ENCODE assay signal across 7 mouse cellular contexts in genomic region chr7:89499516-89500307, GRCm38 (mm10). TPM values are rescaled to one million over a fixed set of nuclear protein-coding genes. Genes with fewer than 3 reads are reported as not detected.
DNase-seq lines count a peak whose midpoint lies in the region; ATAC-seq lines count a peak whose summit lies in the region.

No protein-coding gene starts in this region.

- 26% methylated on average over 17 of the region's 17 CpGs for WGBS in hindbrain, embryonic 14.5 days

- H3K9me3 ChIP-seq in hindbrain, embryonic 14.5 days (ENCODE audit: control insufficient read depth, low read length), result no peaks in the 10 kb centered on the region

- H3K36me3 ChIP-seq in hindbrain, embryonic 14.5 days (replicated peaks; ENCODE audit: control insufficient read depth, insufficient read depth), result no peaks in the 10 kb centered on the region

- no peak overlapping the region for H3K4me3 ChIP-seq in hindbrain, embryonic 14.5 days (replicated peaks; ENCODE audit: low read length)

- peak; percentile 63 for DNase-seq in ZHBTc4 (ENCODE audit: low read depth, low spot score)
- peak; percentile 61 for DNase-seq in cerebellum, adult 9-11 months
- DNase-seq in frontal cortex, postnatal 14 days (ENCODE audit: low spot score in 2 of 2), result peak; percentile 52 to 62
- DNase-seq in hindbrain, embryonic 14.5 days (ENCODE audit: low spot score), result peak; percentile 85
- peak; percentile 57 for DNase-seq in left cerebral cortex, adult 11 months (ENCODE audit: low spot score)
- peak; percentile 73 for DNase-seq in lung, postnatal 14 days
- peak; percentile 49 for DNase-seq in retina, postnatal 7 days (ENCODE audit: low read depth, low spot score)

- H3K27me3 ChIP-seq in hindbrain, embryonic 14.5 days (ENCODE audit: control insufficient read depth, insufficient read depth, low read length), result no peaks in the 10 kb centered on the region

- ATAC-seq in hindbrain, embryonic 14.5 days (ENCODE audit: low FRiP score), result peak; percentile 86; the same call in 1 of the 2 replicates

- H3K9ac ChIP-seq in hindbrain, embryonic 14.5 days, result no peak overlapping the region

- 0 out of 2 replicates have a peak, but pooled peaks cover 8% of the 10 kb centered on the region for H3K4me1 ChIP-seq in hindbrain, embryonic 14.5 days (replicated peaks; ENCODE audit: control insufficient read depth, insufficient read depth, low read length)

- no peak overlapping the region for H3K27ac ChIP-seq in hindbrain, embryonic 14.5 days

- H3K4me2 ChIP-seq in hindbrain, embryonic 14.5 days (replicated peaks), result peak overlapping the region; percentile 26; the same call in 1 of the 2 replicates

RNA-seq across cellular contexts. Expression of gene Prss23, which starts 27.3 kb away (rescaled TPM):
- 16.0 and 19.0 TPM in 2 replicates for polyA plus RNA-seq in hindbrain, embryonic 14.5 days (2014; fragmentation: Nextera tagmentation; extraction: Ambion mirVana)
